Mouse (Mus musculus): ENCODE data around the gene Faxc. TPM values are rescaled to one million over a fixed set of nuclear protein-coding genes. Genes with fewer than 3 reads are reported as not detected.

Gene Faxc
- not detected for total RNA-seq (2023)

GRCm38 (mm10) chr4:21930971-21931771 lies at the start of gene Faxc:
Faxc (plus strand) TSS chr4:21931329.

Other genes with a start within 250 kb of the Faxc start
- not detected for gene Prdm13, start 245.4 kb upstream of the Faxc start, total RNA-seq (2023)
- gene Ccnc, start 203.6 kb upstream of the Faxc start, total RNA-seq (2023) = 10 to 100 TPM; 26.6 to 33.5 TPM
- 10 to 100 TPM; 37.8 to 39.5 TPM for gene Usp45, start 164.2 kb upstream of the Faxc start, total RNA-seq (2023)
- 10 to 100 TPM; 17.0 to 17.8 TPM for gene Tstd3, start 164.1 kb upstream of the Faxc start, total RNA-seq (2023)
- 100 to 1,000 TPM; 164 TPM for gene Pnisr, start 83.7 kb upstream of the Faxc start, total RNA-seq (2023)
- gene Coq3, start 51.7 kb upstream of the Faxc start, total RNA-seq (2023) = 1 to 10 TPM; 2.8 to 3.4 TPM

Data from monocyte, adult 59 days (primary cell).